ENCODE assay signal across 28 mouse cellular contexts in genomic region chr4:75812266-75812665, GRCm38 (mm10).
"Had no signal": no experiment of that assay in that cellular context is flagged by ENCODE, and none has a peak within 500 bp of the region (broad histone marks: within the 10 kb centered on the region; RNA-seq: fewer than 3 reads in every experiment).

No protein-coding gene starts in this region.

- H3K27me3 ChIP-seq: heart, embryonic 13.5 days; heart, embryonic 15.5 days; intestine, embryonic 15.5 days; kidney, embryonic 15.5 days; limb, embryonic 12.5 days; liver, embryonic 13.5 days; liver, embryonic 15.5 days had no signal

- H3K27ac ChIP-seq: heart, embryonic 13.5 days; heart, embryonic 15.5 days; hindbrain, embryonic 14.5 days; intestine, embryonic 15.5 days; kidney, embryonic 15.5 days; kidney, postnatal 0 days; left cerebral cortex, adult 2 months; limb, embryonic 10.5 days; limb, embryonic 12.5 days; liver, embryonic 13.5 days; liver, embryonic 15.5 days had no signal

- H3K4me3 ChIP-seq: heart, embryonic 13.5 days; heart, embryonic 15.5 days; intestine, embryonic 15.5 days; kidney, embryonic 15.5 days; left cerebral cortex, adult 2 months; limb, embryonic 10.5 days; limb, embryonic 12.5 days; liver, embryonic 13.5 days; liver, embryonic 15.5 days had no signal

- ATAC-seq: hindbrain, embryonic 16.5 days; inflammation-experienced regulatory T-cells, adult 6 months; intestine, embryonic 15.5 days; liver, postnatal 0 days had no signal

- H3K9ac ChIP-seq: heart, embryonic 13.5 days; heart, embryonic 15.5 days; hindbrain, embryonic 14.5 days; intestine, embryonic 15.5 days; kidney, embryonic 15.5 days; limb, embryonic 12.5 days; liver, embryonic 13.5 days; liver, embryonic 15.5 days; liver, postnatal 0 days had no signal

- H3K4me2 ChIP-seq: heart, embryonic 11.5 days; heart, embryonic 13.5 days; heart, embryonic 15.5 days; hindbrain, embryonic 14.5 days; intestine, embryonic 15.5 days; kidney, embryonic 15.5 days; limb, embryonic 12.5 days; liver, embryonic 11.5 days; liver, embryonic 13.5 days; liver, embryonic 15.5 days had no signal

- H3K9me3 ChIP-seq: heart, embryonic 13.5 days; heart, embryonic 15.5 days; intestine, embryonic 15.5 days; kidney, embryonic 15.5 days; limb, embryonic 10.5 days; limb, embryonic 12.5 days; liver, embryonic 13.5 days; liver, embryonic 15.5 days had no signal

- H3K36me3 ChIP-seq: heart, embryonic 13.5 days; heart, embryonic 15.5 days; intestine, embryonic 15.5 days; kidney, embryonic 15.5 days; limb, embryonic 10.5 days; limb, embryonic 12.5 days; liver, embryonic 13.5 days; liver, embryonic 15.5 days had no signal

- DNase-seq: gastrocnemius, postnatal 14 days; gastrocnemius, postnatal 36 days; heart, adult 18-20 months; heart, postnatal 14 days; heart, postnatal 36 days; kidney, adult 11 months; kidney, adult 2 months; kidney, adult 9 months; kidney, postnatal 14 days; kidney, postnatal 36 days; layer of hippocampus, adult 9-11 months; liver; liver, embryonic 13.5 days; liver, postnatal 0 days had no signal

- H3K4me1 ChIP-seq: heart, embryonic 13.5 days; heart, embryonic 15.5 days; intestine, embryonic 15.5 days; kidney, embryonic 15.5 days; limb, embryonic 12.5 days; liver, embryonic 13.5 days; liver, embryonic 15.5 days had no signal
